Mouse (Mus musculus) bone marrow macrophage, adult 2 months (primary cell): ENCODE results near the gene Gria2.

Experiments
- CTCF ChIP-seq: IDR thresholded peaks from 2 replicates; pipeline ENCODE4 v1.5.1; 2012; ENCODE audit warnings: low read depth, mild to moderate bottlenecking, low read length, moderate library complexity
- POLR2A ChIP-seq: IDR thresholded peaks from 2 replicates; pipeline ENCODE4 v1.6.1; 2012; ENCODE audit warnings: mild to moderate bottlenecking, low read depth, low read length, borderline replicate concordance

GRCm38 (mm10) chr3:80694965-80695364 lies 107.7 kb downstream of the Gria2 start:
- TF ChIP-seq POLR2A (no peak), CTCF (no peak)
